Mouse (Mus musculus): Measurements from ENCODE around the gene Sprr1a. TPM values are rescaled to one million over a fixed set of nuclear protein-coding genes. Genes with fewer than 3 reads are reported as not detected.
"Not testable (repeated sequence)": the region's sequence is repeated elsewhere in the genome, so short reads cannot be mapped to it uniquely, and the experiment has no call there.

Gene Sprr1a
- polyA plus RNA-seq (2012; rRNA removed) = 0.32 and 0.73 TPM in 2 replicates

DNA sequence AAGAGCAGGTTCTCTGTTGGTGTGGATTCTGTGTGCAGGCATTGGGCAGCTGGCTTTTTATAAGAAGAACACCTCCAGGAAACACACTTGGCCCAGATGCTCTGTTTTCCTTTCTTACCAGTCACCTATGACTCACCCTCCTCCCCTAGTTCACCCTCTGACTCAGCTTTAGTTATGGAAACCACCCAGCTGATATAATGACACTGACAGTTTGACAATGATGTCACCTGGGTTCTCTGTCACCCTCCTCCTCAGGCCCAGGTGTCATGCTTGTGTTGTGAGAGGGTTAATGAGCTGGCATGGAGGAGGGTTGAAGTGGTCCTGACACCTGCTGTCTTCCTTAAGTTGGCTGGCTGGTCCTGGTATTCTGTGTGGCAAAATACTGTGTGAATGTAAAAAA is at the start of gene Sprr1a:
Gene Sprr1a, minus strand, starts transcription at position 33 of the 400 bp plus-strand sequence.
- H3K4me3 ChIP-seq (ENCODE audit: control insufficient read depth, low read depth, low read length) = no peak within 1 kb of the TSS
- no peaks in the 10 kb centered on the region for H3K4me1 ChIP-seq (ENCODE audit: control insufficient read depth, insufficient read depth, low read length)
- no peaks in the 10 kb centered on the region for H3K36me3 ChIP-seq (ENCODE audit: control insufficient read depth, insufficient read depth, low read length)
- no peaks in the 10 kb centered on the region for H3K27me3 ChIP-seq (ENCODE audit: control insufficient read depth, insufficient read depth, low read length)
- TF ChIP-seq POLR2A (IDR thresholded peaks at IDR 0.05; ENCODE audit: control insufficient read depth, low read depth, low read length) = no peak
- TF ChIP-seq CTCF (IDR thresholded peaks at IDR 0.05; ENCODE audit: control insufficient read depth, insufficient read depth, insufficient replicate concordance, low read depth, low read length) = no peak
- H3K27ac ChIP-seq (ENCODE audit: control insufficient read depth, insufficient read depth, low read depth, low read length) = no peak within 1 kb of the TSS

GRCm38 (mm10) chr3:92534411-92534810 is 48.7 kb upstream of the Sprr1a start, which contains the start of gene 2310046K23Rik:
TSS of gene 2310046K23Rik (minus strand) at chr3:92534511.
- Histone ChIP-seq H3K4me3 (ENCODE audit: control insufficient read depth, low read depth, low read length) (no peak within 1 kb of the TSS), H3K27ac (ENCODE audit: control insufficient read depth, insufficient read depth, low read depth, low read length) (no peak within 1 kb of the TSS), H3K27me3 (ENCODE audit: control insufficient read depth, insufficient read depth, low read length) (no peaks in the 10 kb centered on the region), H3K4me1 (ENCODE audit: control insufficient read depth, insufficient read depth, low read length) (no peaks in the 10 kb centered on the region), H3K36me3 (ENCODE audit: control insufficient read depth, insufficient read depth, low read length) (no peaks in the 10 kb centered on the region)
- TF ChIP-seq POLR2A (IDR thresholded peaks at IDR 0.05; ENCODE audit: control insufficient read depth, low read depth, low read length) (no peak), CTCF (IDR thresholded peaks at IDR 0.05; ENCODE audit: control insufficient read depth, insufficient read depth, insufficient replicate concordance, low read depth, low read length) (no peak)

GRCm38 (mm10) chr3:92512325-92512724 is 26.6 kb upstream of the Sprr1a start:
- no peak overlapping the region for H3K4me3 ChIP-seq (ENCODE audit: control insufficient read depth, low read depth, low read length)
- TF ChIP-seq CTCF (IDR thresholded peaks at IDR 0.05; ENCODE audit: control insufficient read depth, insufficient read depth, insufficient replicate concordance, low read depth, low read length) (no peak), POLR2A (IDR thresholded peaks at IDR 0.05; ENCODE audit: control insufficient read depth, low read depth, low read length) (no peak)
- no peaks in the 10 kb centered on the region for H3K27me3 ChIP-seq (ENCODE audit: control insufficient read depth, insufficient read depth, low read length)
- H3K36me3 ChIP-seq (ENCODE audit: control insufficient read depth, insufficient read depth, low read length) = no peaks in the 10 kb centered on the region
- H3K27ac ChIP-seq (ENCODE audit: control insufficient read depth, insufficient read depth, low read depth, low read length) = no peak overlapping the region
- no peaks in the 10 kb centered on the region for H3K4me1 ChIP-seq (ENCODE audit: control insufficient read depth, insufficient read depth, low read length)

DNA sequence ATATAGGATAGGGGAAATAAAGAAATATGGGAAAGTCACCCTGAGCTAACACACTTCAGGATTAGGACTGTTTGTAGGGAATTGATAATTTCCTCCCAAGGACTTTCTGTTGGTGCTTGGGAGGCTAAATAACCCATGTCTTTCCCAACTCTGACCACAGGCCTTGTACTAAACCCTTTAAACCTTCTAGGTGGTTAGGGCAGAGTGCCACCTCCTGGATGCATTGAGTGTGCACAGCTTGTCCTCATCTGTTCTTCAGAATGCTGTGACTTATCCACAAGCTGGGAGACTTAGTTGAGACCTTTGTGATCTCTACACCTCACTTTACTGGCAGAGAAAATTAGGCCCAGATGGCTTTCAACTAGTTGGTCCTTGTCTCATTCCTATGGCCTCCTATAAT is 25.1 kb upstream of the Sprr1a start:
- no peaks in the 10 kb centered on the region for H3K36me3 ChIP-seq (ENCODE audit: control insufficient read depth, insufficient read depth, low read length)
- H3K27ac ChIP-seq (ENCODE audit: control insufficient read depth, insufficient read depth, low read depth, low read length) = no peak overlapping the region
- H3K27me3 ChIP-seq (ENCODE audit: control insufficient read depth, insufficient read depth, low read length) = no peaks in the 10 kb centered on the region
- no peaks in the 10 kb centered on the region for H3K4me1 ChIP-seq (ENCODE audit: control insufficient read depth, insufficient read depth, low read length)
- no peak overlapping the region for H3K4me3 ChIP-seq (ENCODE audit: control insufficient read depth, low read depth, low read length)
- TF ChIP-seq POLR2A (IDR thresholded peaks at IDR 0.05; ENCODE audit: control insufficient read depth, low read depth, low read length) = no peak
- no peak for TF ChIP-seq CTCF (IDR thresholded peaks at IDR 0.05; ENCODE audit: control insufficient read depth, insufficient read depth, insufficient replicate concordance, low read depth, low read length)

GRCm38 (mm10) chr3:92508185-92508584 is 22.5 kb upstream of the Sprr1a start:
- Histone ChIP-seq H3K27me3 (ENCODE audit: control insufficient read depth, insufficient read depth, low read length) (no peaks in the 10 kb centered on the region), H3K4me3 (ENCODE audit: control insufficient read depth, low read depth, low read length) (no peak overlapping the region), H3K36me3 (ENCODE audit: control insufficient read depth, insufficient read depth, low read length) (no peaks in the 10 kb centered on the region), H3K4me1 (ENCODE audit: control insufficient read depth, insufficient read depth, low read length) (no peaks in the 10 kb centered on the region), H3K27ac (ENCODE audit: control insufficient read depth, insufficient read depth, low read depth, low read length) (no peak overlapping the region)
- TF ChIP-seq CTCF (IDR thresholded peaks at IDR 0.05; ENCODE audit: control insufficient read depth, insufficient read depth, insufficient replicate concordance, low read depth, low read length) (no peak), POLR2A (IDR thresholded peaks at IDR 0.05; ENCODE audit: control insufficient read depth, low read depth, low read length) (no peak)

DNA sequence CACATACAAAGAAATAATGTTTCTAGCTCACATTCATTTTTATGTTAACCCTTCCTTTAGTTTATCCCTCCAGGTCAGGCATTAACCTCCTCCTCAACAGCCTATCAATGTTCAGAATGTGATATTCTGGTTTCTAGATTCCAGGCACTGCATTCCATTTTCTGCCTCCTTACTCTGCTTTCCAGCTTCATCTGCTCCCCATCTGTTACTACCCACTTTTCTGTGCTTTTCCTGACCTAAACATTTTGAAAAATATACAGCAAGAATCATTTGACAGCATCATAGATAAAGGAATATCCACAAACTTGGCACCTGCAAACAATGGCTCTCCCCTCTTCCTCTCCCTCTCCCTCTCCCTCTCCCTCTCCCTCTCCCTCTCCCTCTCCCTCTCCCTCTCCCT is 17.8 kb upstream of the Sprr1a start:
- H3K27me3 ChIP-seq (ENCODE audit: control insufficient read depth, insufficient read depth, low read length) = no peaks in the 10 kb centered on the region
- TF ChIP-seq POLR2A (IDR thresholded peaks at IDR 0.05; ENCODE audit: control insufficient read depth, low read depth, low read length) (no peak), CTCF (IDR thresholded peaks at IDR 0.05; ENCODE audit: control insufficient read depth, insufficient read depth, insufficient replicate concordance, low read depth, low read length) (no peak)
- no peaks in the 10 kb centered on the region for H3K36me3 ChIP-seq (ENCODE audit: control insufficient read depth, insufficient read depth, low read length)
- no peak overlapping the region for H3K4me3 ChIP-seq (ENCODE audit: control insufficient read depth, low read depth, low read length)
- no peak overlapping the region for H3K27ac ChIP-seq (ENCODE audit: control insufficient read depth, insufficient read depth, low read depth, low read length)
- H3K4me1 ChIP-seq (ENCODE audit: control insufficient read depth, insufficient read depth, low read length) = no peaks in the 10 kb centered on the region

DNA sequence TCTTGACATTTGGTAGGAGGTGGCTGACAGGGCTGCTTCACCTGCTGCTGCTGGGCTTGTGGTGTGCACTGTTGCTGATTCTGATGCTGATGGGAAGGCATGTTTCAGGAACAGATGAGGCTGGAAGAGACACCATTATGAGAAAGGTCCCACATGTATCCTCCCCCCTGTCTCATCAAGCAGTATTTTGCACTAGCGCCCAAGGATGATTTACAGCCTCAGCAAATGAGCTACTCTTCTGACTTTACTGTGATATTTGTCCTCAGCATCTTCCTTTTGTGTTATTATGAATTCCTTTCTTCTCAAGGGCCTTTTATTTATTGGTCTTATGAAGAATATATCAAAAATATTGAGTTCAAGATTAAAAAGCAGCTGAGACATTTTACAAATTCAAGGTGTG is 14.7 kb upstream of the Sprr1a start, which contains the start of gene Sprr4:
Gene Sprr4, minus strand, starts transcription at position 101 of the 400 bp plus-strand sequence.
- H3K4me1 ChIP-seq (ENCODE audit: control insufficient read depth, insufficient read depth, low read length) = no peaks in the 10 kb centered on the region
- no peak within 1 kb of the TSS for H3K4me3 ChIP-seq (ENCODE audit: control insufficient read depth, low read depth, low read length)
- TF ChIP-seq CTCF (IDR thresholded peaks at IDR 0.05; ENCODE audit: control insufficient read depth, insufficient read depth, insufficient replicate concordance, low read depth, low read length) (no peak), POLR2A (IDR thresholded peaks at IDR 0.05; ENCODE audit: control insufficient read depth, low read depth, low read length) (no peak)
- H3K27me3 ChIP-seq (ENCODE audit: control insufficient read depth, insufficient read depth, low read length) = no peaks in the 10 kb centered on the region
- H3K27ac ChIP-seq (ENCODE audit: control insufficient read depth, insufficient read depth, low read depth, low read length) = no peak within 1 kb of the TSS
- H3K36me3 ChIP-seq (ENCODE audit: control insufficient read depth, insufficient read depth, low read length) = no peaks in the 10 kb centered on the region

- not testable (repeated sequence) for H3K4me3 ChIP-seq (ENCODE audit: control insufficient read depth, low read depth, low read length); H3K27me3 ChIP-seq (ENCODE audit: control insufficient read depth, insufficient read depth, low read length); H3K27ac ChIP-seq (ENCODE audit: control insufficient read depth, insufficient read depth, low read depth, low read length); H3K4me1 ChIP-seq (ENCODE audit: control insufficient read depth, insufficient read depth, low read length); H3K36me3 ChIP-seq (ENCODE audit: control insufficient read depth, insufficient read depth, low read length)
Observed at GRCm38 (mm10) chr3:92490262-92490661, 4.6 kb upstream of the Sprr1a start.
